Comparison of ENCODE assay signal across 18 mouse cellular contexts in the genomic region with DNA sequence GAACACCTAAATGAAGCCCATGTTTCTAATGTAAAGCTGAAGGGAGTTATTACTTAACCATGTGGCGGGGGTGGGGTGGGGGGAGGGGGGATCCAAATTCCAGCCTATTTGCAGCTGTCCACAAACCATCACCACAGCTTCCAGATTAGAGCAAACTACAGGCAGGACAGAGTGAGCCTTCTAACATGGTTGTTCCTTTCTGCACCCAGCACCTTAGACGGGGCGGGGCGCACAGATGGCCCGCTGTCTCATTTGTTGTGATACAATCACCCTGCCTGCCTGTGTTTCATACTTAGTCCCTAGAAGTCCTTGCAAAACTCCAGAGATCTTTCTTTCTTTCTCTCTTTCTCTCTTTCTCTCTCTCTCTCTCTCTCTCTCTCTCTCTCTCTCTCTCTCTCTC.
"Had no signal": no experiment of that assay in that cellular context is flagged by ENCODE, and none has a peak within 500 bp of the region (broad histone marks: within the 10 kb centered on the region; RNA-seq: fewer than 3 reads in every experiment).

No protein-coding gene starts in this region.

- H3K27ac ChIP-seq: kidney, postnatal 0 days; layer of hippocampus, adult 2 months; limb, embryonic 12.5 days; liver, embryonic 15.5 days; midbrain, embryonic 15.5 days; neural tube, embryonic 13.5 days had no signal

- H3K27me3 ChIP-seq: limb, embryonic 12.5 days; liver, embryonic 15.5 days; midbrain, embryonic 15.5 days; neural tube, embryonic 13.5 days had no signal

- ATAC-seq: lung, postnatal 0 days; midbrain, embryonic 15.5 days had no signal

- H3K9ac ChIP-seq: limb, embryonic 12.5 days; liver, embryonic 15.5 days; midbrain, embryonic 15.5 days; neural tube, embryonic 13.5 days had no signal

- H3K4me2 ChIP-seq: limb, embryonic 12.5 days; liver, embryonic 15.5 days; midbrain, embryonic 11.5 days; midbrain, embryonic 15.5 days; neural tube, embryonic 13.5 days had no signal

- H3K4me3 ChIP-seq: layer of hippocampus, adult 2 months; limb, embryonic 12.5 days; liver, embryonic 15.5 days; midbrain, embryonic 15.5 days; neural tube, embryonic 13.5 days had no signal

- DNase-seq: kidney, adult 11 months; kidney, adult 9 months; kidney, postnatal 4 days; lung, adult 2 months; lung, postnatal 36 days; retina, postnatal 1 day; right cerebral cortex, postnatal 4 days; spleen, adult 18-20 months; thymus, adult 18-20 months; thymus, postnatal 36 days had no signal

- H3K9me3 ChIP-seq: limb, embryonic 12.5 days; liver, embryonic 15.5 days; midbrain, embryonic 15.5 days; neural tube, embryonic 13.5 days had no signal

- H3K36me3 ChIP-seq: limb, embryonic 12.5 days; liver, embryonic 15.5 days; midbrain, embryonic 15.5 days; neural tube, embryonic 13.5 days had no signal

- H3K4me1 ChIP-seq: liver, embryonic 15.5 days; midbrain, embryonic 15.5 days; neural tube, embryonic 13.5 days had no signal
